Mouse (Mus musculus) v-Abl transformed pro-B cells (cell line): Measurements from ENCODE around the gene Opa1.

Experiments
- in situ Hi-C, 2 experiments: fragments of 400-800 bp; cut with MboI; formaldehyde crosslinking; loops; one replicate each; pipeline ENCODE4 v1.15.1; 2025; ENCODE audit not compliant: unreplicated experiment in 2 of 2

The Opa1 gene

DNA sequence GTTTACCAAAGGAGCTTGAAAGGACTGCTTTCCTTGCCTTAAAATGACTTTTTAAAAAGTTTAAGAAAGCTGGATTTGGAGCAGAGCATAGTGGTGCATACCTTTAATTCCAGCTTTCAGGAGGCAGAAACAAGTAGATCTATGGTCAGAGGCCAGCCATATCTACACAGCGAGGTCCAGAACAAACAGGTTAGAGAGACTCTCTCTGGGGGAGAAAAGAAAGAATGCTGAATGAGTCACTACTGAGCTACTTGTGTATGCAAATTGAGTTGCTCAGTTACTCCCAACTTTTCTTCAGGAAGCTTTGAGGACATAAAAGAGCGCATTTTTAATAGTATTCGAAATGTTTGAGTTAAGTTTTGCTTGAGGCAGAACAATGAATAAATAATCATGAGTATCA lies 65.7 kb downstream of the Opa1 start:
- in situ Hi-C loops, result loop anchor here in 1 of 2 experiments (25.0 kb wide), 1 partner anchor 867 kb away; no protein-coding TSS in a partner anchor

GRCm38 (mm10) chr16:29646202-29646601 lies 67.1 kb downstream of the Opa1 start:
- in situ Hi-C loops, result loop anchor here in 1 of 2 experiments (25.0 kb wide), 1 partner anchor 866 kb away; no protein-coding TSS in a partner anchor

DNA sequence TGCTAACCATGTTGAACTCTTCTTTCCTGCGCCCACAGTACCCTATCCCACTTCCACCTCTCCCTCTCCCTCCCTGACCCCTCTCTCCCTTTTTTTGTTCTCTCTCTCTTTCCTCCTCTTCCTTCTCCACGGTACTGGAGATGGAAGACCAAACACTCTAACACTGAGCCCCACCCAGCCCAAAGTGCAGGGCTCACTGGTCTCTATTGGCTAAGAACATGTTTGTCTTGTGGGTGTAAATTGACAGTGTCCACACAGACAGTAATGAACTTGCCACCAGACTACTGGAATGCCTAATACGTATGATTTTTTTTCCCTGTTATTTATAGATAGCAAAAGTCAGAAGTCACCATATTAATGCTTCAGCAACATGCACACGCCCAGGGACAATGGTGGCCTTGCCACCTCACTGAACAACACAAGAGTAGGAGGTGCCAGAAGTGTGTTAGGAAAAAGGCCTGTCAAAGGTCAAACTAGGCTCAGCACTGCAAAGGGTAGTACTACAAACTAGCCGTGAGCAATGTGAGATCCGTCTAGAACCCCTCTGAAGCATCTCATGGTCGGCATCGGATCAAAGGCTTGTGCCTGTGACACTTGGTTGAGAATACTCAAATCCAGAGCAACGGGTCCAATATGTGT lies 77.2 kb downstream of the Opa1 start:
- in situ Hi-C loops, result loop anchor here in 1 of 2 experiments (10.0 kb wide), 1 partner anchor 568 kb away; no protein-coding TSS in a partner anchor

- in situ Hi-C loops, result loop anchor here in 1 of 2 experiments (10.0 kb wide), 1 partner anchor 568 kb away; no protein-coding TSS in a partner anchor
Measured at GRCm38 (mm10) chr16:29656901-29657300, 77.8 kb downstream of the Opa1 start.

DNA sequence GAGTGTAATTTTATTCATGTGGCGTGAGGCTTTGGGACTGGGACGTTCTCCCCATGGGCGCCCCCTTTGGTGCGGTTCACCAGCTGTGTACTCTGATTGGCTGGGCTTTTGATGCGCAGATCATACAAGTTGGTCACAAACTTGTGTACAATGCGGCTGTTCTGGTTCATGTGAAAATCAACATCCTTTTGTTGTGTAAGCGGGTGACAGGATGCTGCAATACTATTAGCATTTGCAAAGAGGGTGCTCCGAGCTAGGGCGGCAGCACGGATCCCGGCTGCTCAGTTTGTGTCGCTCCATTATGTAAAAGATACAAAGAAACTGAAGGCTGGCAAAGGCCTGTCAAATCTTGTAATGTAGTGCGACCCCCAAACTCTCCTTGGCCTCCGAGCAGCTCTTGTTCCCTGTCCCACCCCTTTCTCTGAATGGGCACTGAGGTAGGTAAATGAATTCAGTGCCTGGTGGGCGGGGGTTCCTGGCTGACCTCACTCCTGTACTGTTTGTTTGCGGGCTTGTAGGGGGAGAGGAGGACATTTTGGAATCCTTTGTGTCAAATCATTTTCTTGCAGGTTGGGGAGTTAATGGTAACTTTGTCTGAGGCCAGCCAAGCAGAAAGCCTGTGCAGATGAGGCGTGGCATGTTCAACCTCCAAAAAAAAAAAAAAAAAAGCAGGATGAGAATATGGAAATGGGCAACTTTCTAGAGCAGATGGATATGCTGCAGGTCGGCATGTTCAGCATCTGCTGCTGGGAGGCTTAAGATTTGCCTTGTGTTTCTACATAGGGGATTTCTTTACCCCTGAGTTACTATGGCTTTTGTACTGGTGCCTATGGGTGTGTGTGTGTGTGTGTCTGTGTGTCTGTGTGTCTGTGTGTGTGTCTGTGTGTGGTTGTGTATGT lies 78.8 kb downstream of the Opa1 start:
- in situ Hi-C loops, result loop anchor here in 1 of 2 experiments (10.0 kb wide), 1 partner anchor 567 kb away; no protein-coding TSS in a partner anchor

GRCm38 (mm10) chr16:29659101-29659810 lies 80.1 kb downstream of the Opa1 start:
- in situ Hi-C loops, result loop anchor here in 1 of 2 experiments (10.0 kb wide), 1 partner anchor 566 kb away; no protein-coding TSS in a partner anchor

- in situ Hi-C loops, result no loop called here
Measured at GRCm38 (mm10) chr16:29663042-29663758, 84.1 kb downstream of the Opa1 start.

GRCm38 (mm10) chr16:29664392-29664791 lies 85.3 kb downstream of the Opa1 start:
- in situ Hi-C loops, result no loop called here

DNA sequence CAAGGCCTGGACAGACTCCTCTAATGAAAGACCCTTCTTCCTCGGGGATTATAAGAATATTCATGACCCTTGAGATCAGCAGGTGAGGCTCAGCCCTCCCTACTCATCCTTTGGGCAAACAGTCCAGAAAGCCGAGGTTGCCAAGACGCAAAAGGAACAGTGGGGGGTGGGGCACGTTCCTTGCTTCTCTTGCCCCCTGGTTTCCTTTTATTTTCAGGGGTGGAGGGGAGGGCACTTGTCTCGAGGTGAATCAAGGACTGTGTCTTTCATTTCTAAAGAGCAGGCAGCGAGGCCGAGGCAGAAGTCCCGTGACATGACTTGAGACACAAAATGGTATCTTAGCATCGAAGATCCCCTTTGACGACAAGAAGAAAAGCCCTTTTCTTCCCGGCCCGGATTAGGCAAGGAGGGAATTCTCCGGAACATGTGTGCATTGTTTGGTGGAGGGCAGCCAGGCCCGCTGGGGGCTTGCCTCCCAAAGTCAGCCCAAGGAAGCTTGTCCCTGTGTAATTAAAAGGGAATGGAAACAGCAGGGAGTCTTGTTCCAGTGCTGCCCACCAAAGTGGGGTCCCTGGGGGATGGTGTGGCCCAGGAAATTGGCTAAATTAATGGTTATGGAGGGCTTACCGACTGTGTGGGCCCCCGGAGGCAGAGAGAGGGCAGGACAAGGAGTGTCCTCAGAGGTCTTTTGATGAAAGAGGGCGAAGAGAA lies 88.0 kb downstream of the Opa1 start:
- in situ Hi-C loops, result no loop called here

DNA sequence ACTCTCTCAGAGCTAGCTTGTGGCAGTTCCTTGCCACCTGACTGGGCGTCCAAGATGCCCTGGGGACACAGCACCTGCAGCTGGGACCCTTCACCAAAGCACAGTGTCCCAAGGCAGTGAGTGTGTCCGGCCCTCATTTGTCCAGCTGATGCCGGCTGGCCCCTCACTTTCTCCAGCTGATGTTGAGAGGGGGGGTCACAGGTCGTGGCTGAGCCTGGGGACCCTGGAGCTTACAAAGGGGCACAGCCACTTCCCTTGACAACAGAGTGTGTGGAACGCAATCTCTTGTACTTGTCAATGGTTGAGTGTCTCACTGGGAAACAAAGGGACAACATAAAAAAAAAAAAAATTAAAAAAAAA lies 88.5 kb downstream of the Opa1 start:
- in situ Hi-C loops, result no loop called here

DNA sequence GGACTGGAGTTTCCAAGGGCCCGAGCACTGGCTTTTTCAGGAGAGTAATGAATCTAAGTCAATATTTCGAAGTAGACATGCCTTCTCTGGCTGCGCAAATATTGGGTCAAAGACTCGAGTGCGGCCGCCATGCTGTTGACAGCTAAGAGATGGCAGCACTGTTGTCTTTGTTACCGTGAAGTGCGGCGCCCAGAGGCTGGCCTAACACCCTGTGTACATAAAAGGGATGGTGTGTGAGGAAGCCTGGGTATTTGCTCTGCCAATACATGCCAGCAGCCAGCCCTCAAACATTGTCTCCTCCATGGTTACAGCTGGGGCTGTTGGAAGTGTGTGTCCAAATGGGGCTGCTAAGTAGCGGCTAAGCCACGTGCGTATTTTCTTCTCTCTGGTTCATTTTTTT lies 89.3 kb downstream of the Opa1 start:
- in situ Hi-C loops, result no loop called here

GRCm38 (mm10) chr16:29670806-29671205 lies 91.7 kb downstream of the Opa1 start:
- in situ Hi-C loops, result no loop called here

- in situ Hi-C loops, result no loop called here
Measured at GRCm38 (mm10) chr16:29673230-29673629, 94.1 kb downstream of the Opa1 start.

GRCm38 (mm10) chr16:29679607-29680006 lies 100.5 kb downstream of the Opa1 start:
- in situ Hi-C loops, result no loop called here

- in situ Hi-C loops, result no loop called here
Measured at GRCm38 (mm10) chr16:29680548-29681175, 101.5 kb downstream of the Opa1 start.

GRCm38 (mm10) chr16:29682555-29683431 lies 103.7 kb downstream of the Opa1 start:
- in situ Hi-C loops, result no loop called here

GRCm38 (mm10) chr16:29683563-29683962 lies 104.4 kb downstream of the Opa1 start:
- in situ Hi-C loops, result no loop called here

GRCm38 (mm10) chr16:29684111-29684510 lies 105.0 kb downstream of the Opa1 start:
- in situ Hi-C loops, result no loop called here
